Comparison of ENCODE assay signal across 29 mouse cellular contexts in the genomic region with DNA sequence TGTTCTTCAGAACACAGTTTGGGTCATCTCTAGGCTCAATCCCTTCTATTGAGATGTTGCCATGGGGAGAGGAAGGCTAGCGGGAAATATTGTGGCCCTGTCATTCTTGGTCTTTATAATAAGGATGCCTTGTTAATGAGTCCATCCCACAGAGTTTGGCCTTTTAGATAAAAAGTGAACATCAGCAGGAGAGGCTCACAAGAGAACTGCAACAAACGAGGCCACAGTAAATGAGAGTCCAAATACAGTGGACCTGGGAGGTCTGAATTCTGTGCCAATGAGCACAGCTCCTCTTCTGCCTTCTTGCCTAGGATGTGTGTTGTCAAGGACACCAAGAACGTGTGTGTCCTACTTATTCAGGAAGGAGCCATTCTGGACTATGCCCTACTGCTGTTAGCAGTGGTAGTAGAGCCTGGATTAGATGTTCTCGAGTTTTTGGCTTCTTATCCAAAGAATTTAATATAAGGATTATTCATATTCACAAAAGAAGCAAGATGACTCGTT.
DNase-seq lines count a peak whose midpoint lies in the region; ATAC-seq and TF ChIP-seq lines count a peak whose summit lies in the region.
"Had no signal": no experiment of that assay in that cellular context is flagged by ENCODE, and none has a peak within 500 bp of the region (broad histone marks: within the 10 kb centered on the region; RNA-seq: fewer than 3 reads in every experiment).

No protein-coding gene starts in this region.

- H3K27ac ChIP-seq in hindbrain, embryonic 15.5 days (replicated peaks), result no peak overlapping the region
- H3K27ac ChIP-seq in hindbrain, embryonic 12.5 days, result no peak overlapping the region
- H3K27ac ChIP-seq in layer of hippocampus, adult 2 months, result peak overlapping the region; percentile 43
- H3K27ac ChIP-seq: embryonic facial prominence, embryonic 10.5 days; embryonic facial prominence, embryonic 13.5 days; forebrain, embryonic 12.5 days; gastrocnemius, adult 2 months; heart, embryonic 15.5 days; hindbrain, embryonic 14.5 days had no signal

- no peak overlapping the region for H3K4me3 ChIP-seq in hindbrain, embryonic 15.5 days
- H3K4me3 ChIP-seq in hindbrain, embryonic 12.5 days, result no peak overlapping the region
- H3K4me3 ChIP-seq in layer of hippocampus, adult 2 months, result no peak overlapping the region
- H3K4me3 ChIP-seq: embryonic facial prominence, embryonic 10.5 days; embryonic facial prominence, embryonic 13.5 days; erythroblast, embryonic 14.5 days; forebrain, embryonic 12.5 days; gastrocnemius, adult 2 months; heart, embryonic 12.5 days; heart, embryonic 15.5 days had no signal

- WGBS in hindbrain, embryonic 15.5 days, result 59% methylated on average over 5 of the region's 5 CpGs
- 77% methylated on average over 5 of the region's 5 CpGs for WGBS in hindbrain, embryonic 12.5 days

- H3K9me3 ChIP-seq in hindbrain, embryonic 15.5 days, result no peaks in the 10 kb centered on the region
- H3K9me3 ChIP-seq in hindbrain, embryonic 12.5 days (replicated peaks), result no peaks in the 10 kb centered on the region
- H3K9me3 ChIP-seq: embryonic facial prominence, embryonic 10.5 days; embryonic facial prominence, embryonic 13.5 days; forebrain, embryonic 12.5 days; heart, embryonic 12.5 days; heart, embryonic 15.5 days had no signal

- H3K27me3 ChIP-seq in hindbrain, embryonic 15.5 days, result no peaks in the 10 kb centered on the region
- H3K27me3 ChIP-seq in hindbrain, embryonic 12.5 days, result no peaks in the 10 kb centered on the region
- H3K27me3 ChIP-seq: embryonic facial prominence, embryonic 13.5 days; forebrain, embryonic 12.5 days; heart, embryonic 12.5 days; heart, embryonic 15.5 days had no signal

- H3K4me2 ChIP-seq in hindbrain, embryonic 15.5 days, result no peak overlapping the region
- H3K4me2 ChIP-seq in hindbrain, embryonic 12.5 days (replicated peaks), result no peak overlapping the region
- H3K4me2 ChIP-seq: embryonic facial prominence, embryonic 13.5 days; forebrain, embryonic 12.5 days; heart, embryonic 12.5 days; heart, embryonic 15.5 days; hindbrain, embryonic 14.5 days had no signal

- no peaks in the 10 kb centered on the region for H3K4me1 ChIP-seq in hindbrain, embryonic 15.5 days (replicated peaks)
- no peaks in the 10 kb centered on the region for H3K4me1 ChIP-seq in hindbrain, embryonic 12.5 days
- H3K4me1 ChIP-seq: embryonic facial prominence, embryonic 13.5 days; forebrain, embryonic 12.5 days; heart, embryonic 12.5 days; heart, embryonic 15.5 days had no signal

- 0 out of 2 replicates have a peak, but pooled peaks have one; percentile 38 for ATAC-seq in hindbrain, embryonic 15.5 days (ENCODE audit: low FRiP score, low read depth)
- no peak for ATAC-seq in hindbrain, embryonic 12.5 days (ENCODE audit: low FRiP score)
- ATAC-seq: activated CD4-positive, CD25-positive, alpha-beta regulatory T cell, adult 4 months; CD4-positive, CD25-positive, alpha-beta regulatory T cell, adult 4 months; forebrain, embryonic 16.5 days; inflammation-experienced regulatory T-cells, adult 6 months; intestine, embryonic 16.5 days had no signal

- peak; percentile 25 for DNase-seq in cerebellum, adult 9-11 months
- DNase-seq in cerebellum, postnatal 36 days, result no peak
- DNase-seq in layer of hippocampus, adult 2 months (ENCODE audit: low spot score in 2 of 2), result no peak
- no peak for DNase-seq in layer of hippocampus, postnatal 25 days (ENCODE audit: extremely low spot score in 1 of 2, low spot score in 1 of 2)
- DNase-seq in Muller cell, postnatal 12 days (ENCODE audit: inconsistent ontology term), result peak; percentile 21
- no peak for DNase-seq in right cerebral cortex, postnatal 25 days
- DNase-seq: adrenal gland, adult 8-10 months; adrenal gland, postnatal 25 days; embryo, embryonic 11 days; gastrocnemius, adult 2 months; gastrocnemius, postnatal 14 days; heart, adult 18-20 months; heart, postnatal 10 days; heart, postnatal 4 days; kidney, adult 18-20 months had no signal

- TF ChIP-seq CTCF in layer of hippocampus, adult 2 months (conservative IDR thresholded peaks at IDR 0.05), result no peak

- H3K36me3 ChIP-seq in hindbrain, embryonic 15.5 days, result no peaks in the 10 kb centered on the region
- no peaks in the 10 kb centered on the region for H3K36me3 ChIP-seq in hindbrain, embryonic 12.5 days
- H3K36me3 ChIP-seq: embryonic facial prominence, embryonic 10.5 days; embryonic facial prominence, embryonic 13.5 days; forebrain, embryonic 12.5 days; heart, embryonic 12.5 days; heart, embryonic 15.5 days had no signal

- H3K9ac ChIP-seq in hindbrain, embryonic 15.5 days, result no peak overlapping the region
- H3K9ac ChIP-seq in hindbrain, embryonic 12.5 days, result no peak overlapping the region
- H3K9ac ChIP-seq: embryonic facial prominence, embryonic 13.5 days; forebrain, embryonic 12.5 days; heart, embryonic 12.5 days; heart, embryonic 15.5 days; hindbrain, embryonic 14.5 days had no signal

Comparison
In these comparisons a context has a peak if more than half of its experiments do, and no peak if none do; other contexts are left out.
1. DNase-seq: peak in cerebellum, adult 9-11 months (single experiment) and Muller cell, postnatal 12 days (single experiment); none in cerebellum, postnatal 36 days (0 of 2), layer of hippocampus, adult 2 months (0 of 2), layer of hippocampus, postnatal 25 days (0 of 2) and right cerebral cortex, postnatal 25 days (single experiment).